Mouse (Mus musculus) frontal cortex, adult (tissue): ENCODE results near the gene B3gnt9.
A peak's percentile ranks its signal among the peaks of the same experiment; 100 is the strongest.
"Not testable (repeated sequence)": the region's sequence is repeated elsewhere in the genome, so short reads cannot be mapped to it uniquely, and the experiment has no call there.

Experiments used
- ATAC-seq: cut with Nextera tagmentation; 2 replicates; pipeline ENCODE4 v1.9.2; 2017; ENCODE audit warnings: mild to moderate bottlenecking, moderate library complexity, mixed read lengths; ENCODE audit not compliant: low TSS enrichment

B3gnt9 gene

DNA sequence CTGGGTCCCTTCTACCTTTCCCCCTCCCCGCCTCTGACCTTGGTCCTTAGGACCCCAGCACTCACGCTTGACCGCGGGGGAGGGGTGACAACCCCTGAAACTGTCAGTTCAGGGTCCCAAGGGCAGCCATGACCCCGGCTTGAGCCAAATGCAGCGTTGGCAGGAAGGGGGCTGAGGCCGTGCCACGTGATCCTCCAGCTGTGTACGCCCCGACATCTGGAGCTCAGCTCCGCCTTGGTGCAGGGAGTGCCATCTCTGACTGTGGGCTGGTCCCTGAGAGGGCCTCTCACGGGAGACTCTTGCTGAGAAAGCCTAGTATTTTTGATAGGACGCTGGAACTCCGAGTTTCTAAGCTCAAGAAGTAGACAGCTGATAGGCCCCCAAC is at the start of gene B3gnt9:
B3gnt9 (minus strand) TSS at position 188 of the 385 bp plus-strand sequence.
- ATAC-seq: peak; percentile 7; the same call in 1 of the 2 replicates

- ATAC-seq: no peak
Observed at GRCm38 (mm10) chr8:105303874-105304273, 48.9 kb upstream of the B3gnt9 start.

- ATAC-seq: peak; percentile 25
Observed at GRCm38 (mm10) chr8:105303396-105303795, 48.4 kb upstream of the B3gnt9 start.

GRCm38 (mm10) chr8:105299962-105300361 is 45.0 kb upstream of the B3gnt9 start:
- ATAC-seq: no peak

DNA sequence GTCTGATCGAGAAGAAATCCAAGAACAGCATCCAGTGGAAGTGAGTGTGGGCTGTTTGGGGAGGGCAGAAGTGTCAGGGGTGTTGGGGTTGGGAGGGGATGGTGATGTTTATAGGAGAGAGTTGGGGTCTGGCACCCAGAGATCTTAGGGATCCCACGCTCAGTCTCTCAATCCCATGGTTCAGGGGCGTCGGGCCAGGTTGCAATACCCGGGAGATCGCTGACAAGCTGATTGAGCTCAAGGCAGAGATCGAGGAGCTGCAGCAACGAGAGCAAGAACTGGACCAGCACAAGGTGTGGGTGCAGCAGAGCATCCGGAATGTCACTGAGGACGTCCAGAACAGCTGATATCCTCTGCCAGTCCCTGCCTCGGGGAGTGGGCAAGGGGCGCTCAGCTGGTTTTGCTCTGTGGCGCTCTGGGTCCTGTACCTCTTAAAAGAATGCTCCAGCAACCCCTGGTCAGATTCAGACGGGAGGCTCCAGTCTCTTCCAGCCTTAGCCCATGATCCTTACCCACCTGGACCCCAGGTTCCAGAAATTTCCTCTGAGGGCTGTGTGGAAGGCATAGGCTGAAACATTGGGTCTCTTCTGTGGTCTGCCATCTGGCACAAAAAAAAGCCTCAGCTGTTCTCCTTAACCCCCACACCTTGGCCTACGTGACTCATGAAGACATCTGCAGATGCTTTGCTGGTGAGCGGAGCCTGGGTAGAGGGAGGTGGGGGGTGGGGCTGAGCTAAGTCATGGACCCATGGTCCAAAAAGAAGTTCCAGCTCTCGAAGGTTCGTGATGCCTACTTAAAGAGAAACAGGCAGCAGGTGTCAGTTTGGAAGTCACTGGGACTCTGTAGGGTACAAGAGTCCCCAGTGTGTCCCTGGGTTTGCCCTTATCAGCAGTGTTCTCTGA is 43.6 kb upstream of the B3gnt9 start:
- ATAC-seq: no peak

GRCm38 (mm10) chr8:105297511-105298192 is 42.7 kb upstream of the B3gnt9 start, which contains the start of gene E2f4:
Gene E2f4 (plus strand): TSS chr8:105297663.
- ATAC-seq: peak; percentile 95

DNA sequence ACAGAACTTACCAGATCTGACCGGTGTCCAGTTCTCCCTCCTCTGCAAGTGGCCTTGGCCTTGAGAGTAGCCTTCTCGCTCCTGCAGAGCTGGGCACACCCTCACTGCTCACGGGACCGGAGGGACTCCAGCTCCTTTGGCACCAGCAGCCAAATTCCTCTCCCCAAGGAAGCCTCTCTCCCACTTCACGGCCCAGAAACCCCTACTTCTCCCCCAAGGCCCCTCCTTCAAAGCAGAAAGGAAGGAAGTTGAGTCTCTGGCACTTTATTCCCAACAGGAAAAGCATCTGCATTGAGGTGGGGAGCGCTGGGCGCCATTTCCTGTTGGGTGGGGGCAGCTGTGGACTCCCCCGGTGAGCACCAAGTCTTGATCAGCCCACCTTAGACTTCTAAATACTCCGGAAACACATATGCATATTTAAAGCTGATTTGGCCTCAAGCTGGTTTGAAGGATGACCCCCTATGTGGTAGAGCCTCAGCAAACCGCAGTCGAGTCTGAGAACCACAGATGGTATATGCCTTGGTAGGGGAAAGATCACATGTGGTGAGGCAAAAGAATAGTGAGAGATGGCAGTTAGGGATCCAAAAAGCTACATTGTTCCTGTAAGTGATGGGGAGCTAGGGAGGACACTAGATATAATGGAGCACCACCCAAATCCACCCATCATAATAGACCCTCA is 41.1 kb upstream of the B3gnt9 start, which contains the start of gene Exoc3l:
Exoc3l (minus strand) TSS at position 207 of the 679 bp plus-strand sequence.
- no peak for ATAC-seq

DNA sequence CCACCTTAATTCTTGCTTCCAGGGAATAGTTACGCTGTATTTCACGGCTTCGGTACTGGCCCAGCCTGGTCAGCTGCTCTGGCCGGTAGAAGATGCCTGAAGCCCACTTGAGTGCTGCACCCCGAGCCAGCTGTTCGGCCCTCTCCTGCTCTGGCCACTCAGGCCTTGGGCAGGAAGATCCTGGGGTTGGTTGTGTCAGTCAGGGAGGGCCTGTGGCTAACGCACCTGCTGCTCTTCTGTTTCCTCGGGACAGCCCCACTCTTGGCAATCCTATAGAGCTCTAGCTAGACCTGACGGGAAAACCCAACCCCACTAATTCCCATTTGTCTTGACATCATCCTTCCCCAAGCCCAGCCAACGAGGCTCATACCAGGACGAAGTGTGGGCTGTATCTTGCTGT is 40.3 kb upstream of the B3gnt9 start:
- no peak for ATAC-seq

- no peak for ATAC-seq
Observed at GRCm38 (mm10) chr8:105294776-105295175, 39.8 kb upstream of the B3gnt9 start.

GRCm38 (mm10) chr8:105293405-105293804 is 38.5 kb upstream of the B3gnt9 start:
- no peak for ATAC-seq

DNA sequence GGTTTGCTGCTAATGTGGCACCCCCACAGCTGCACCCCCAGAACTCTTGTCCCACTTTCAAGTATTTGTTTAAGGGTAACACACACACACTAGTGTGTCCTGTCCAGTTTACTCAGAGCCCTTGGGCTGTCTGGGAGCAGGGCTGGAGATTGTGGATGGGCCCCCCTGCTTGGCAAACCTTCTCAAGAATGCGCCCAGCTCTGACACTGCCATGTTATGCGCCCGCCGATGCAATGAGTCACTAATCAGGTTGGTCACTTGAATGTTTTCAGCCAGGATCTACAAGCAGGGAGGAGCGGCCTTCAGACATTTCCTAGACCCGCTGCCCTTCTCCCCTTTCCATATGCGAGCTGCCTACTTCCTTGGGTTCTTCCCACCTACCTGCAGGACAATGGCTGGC is 37.5 kb upstream of the B3gnt9 start:
- no peak for ATAC-seq

DNA sequence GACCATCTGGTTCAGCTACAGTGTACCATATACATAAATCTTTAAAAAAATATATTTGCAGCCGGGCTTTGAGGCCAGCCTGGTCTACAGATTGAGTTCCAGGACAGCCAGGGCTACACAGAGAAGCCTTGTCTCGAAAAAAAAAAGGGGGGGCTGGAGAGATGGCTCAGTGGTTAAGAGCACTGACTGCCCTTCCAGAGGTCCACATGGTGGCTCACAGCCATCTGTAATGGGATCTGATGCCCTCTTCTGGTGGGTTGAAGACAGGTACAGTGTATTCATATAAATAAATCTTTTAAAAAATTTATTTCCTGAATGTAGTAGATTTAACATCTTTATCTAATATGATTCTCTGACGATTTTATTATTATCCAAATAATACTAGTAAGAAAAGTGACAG is 36.8 kb upstream of the B3gnt9 start:
- ATAC-seq: not testable (repeated sequence)

DNA sequence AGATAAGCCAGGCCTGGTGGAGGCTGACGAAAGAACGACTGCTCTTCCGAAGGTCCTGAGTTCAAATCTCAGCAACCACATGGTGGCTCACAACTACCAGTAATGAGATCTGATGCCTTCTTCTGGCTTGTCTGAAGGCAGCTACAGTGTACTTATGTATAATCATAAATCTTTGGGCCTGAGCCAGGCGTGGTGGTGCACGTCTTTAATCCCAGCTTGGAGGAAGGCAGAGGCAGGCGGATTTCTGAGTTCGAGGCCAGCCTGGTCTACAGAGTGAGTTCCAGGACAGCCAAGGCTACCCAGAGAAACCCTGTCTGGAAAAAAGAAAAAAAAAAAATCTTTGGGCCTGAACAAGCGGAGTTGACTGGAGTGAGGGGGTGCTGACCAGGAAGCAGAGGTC is 36.4 kb upstream of the B3gnt9 start:
- ATAC-seq: not testable (repeated sequence)

DNA sequence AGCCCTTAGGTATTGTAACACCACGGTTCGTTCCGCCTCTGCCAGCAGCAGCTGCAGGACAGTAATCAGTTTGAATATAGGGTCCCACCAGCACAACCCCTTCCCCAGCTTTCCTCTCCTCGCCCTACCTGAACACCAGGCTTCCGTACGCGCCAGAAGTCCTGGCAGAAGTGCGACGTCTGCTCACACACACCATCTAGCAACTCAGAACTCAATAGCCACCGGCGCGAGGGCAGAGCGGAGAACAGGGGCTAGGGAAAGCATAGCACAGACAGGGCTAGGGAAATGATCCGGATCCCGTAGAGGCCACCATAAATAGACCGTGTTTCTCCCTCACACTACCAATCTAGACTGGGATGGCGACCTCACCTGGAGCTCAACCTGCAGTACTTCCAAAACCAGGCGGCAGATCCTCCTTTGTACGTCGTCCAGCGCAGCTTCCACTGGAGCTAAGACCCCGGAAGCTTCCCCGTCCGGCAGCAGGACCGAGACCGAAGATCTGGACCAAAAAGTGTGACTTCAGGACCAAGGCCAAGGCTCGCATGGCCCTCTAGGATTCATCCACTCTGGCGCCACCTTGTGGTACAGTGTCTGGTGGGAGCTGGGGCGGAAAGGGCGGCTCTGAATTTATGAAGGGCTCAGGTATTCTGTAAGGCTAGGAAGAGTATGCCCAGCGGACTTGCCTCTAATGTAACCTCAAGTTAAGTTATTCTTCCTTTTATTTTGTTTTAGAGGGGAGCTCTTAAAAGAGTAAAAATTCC is 35.8 kb upstream of the B3gnt9 start:
- ATAC-seq: no peak

GRCm38 (mm10) chr8:105289805-105290460 is 35.0 kb upstream of the B3gnt9 start, which contains the start of gene 4931428F04Rik:
Gene 4931428F04Rik (minus strand): TSS chr8:105289864.
- peak; percentile 16 for ATAC-seq

DNA sequence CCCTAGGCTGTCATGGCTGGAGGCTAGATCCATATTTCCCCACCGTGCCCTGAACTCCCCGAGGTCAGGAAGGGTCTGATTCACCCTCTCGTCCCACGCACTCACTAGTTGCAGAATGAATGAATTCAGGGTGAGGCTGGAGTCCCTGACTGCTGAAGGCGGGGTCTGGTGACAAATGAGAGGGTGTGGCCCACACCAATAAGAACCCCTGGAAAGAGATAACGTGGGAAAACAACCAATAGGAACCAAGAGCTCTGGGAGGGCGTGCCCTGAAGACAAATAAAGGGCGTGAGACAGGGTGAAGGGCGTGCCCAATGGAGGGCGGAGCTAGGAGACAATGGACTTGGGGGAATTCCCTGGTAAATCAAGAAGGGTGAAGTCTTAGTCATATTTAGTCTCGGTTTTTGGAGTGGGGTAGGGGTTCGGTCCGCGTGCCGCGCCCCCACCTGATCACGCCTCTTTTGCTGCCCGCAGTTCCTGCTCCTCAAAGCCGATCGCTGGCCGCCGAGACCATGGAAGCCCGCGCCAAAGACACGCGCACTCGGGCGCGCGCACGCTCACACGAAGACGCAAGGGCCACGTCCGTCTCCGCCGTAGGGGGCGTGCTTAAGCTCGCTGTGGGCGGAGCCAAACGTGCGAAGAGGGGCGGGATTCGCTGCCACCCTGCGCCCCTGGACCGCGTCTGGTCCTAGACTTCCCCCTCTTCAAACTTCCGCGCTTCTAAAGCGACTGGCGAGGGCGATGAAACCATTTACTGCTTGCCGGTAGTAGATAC is 34.2 kb upstream of the B3gnt9 start:
- peak; percentile 83 for ATAC-seq

- ATAC-seq: no peak
Observed at GRCm38 (mm10) chr8:105288231-105288630, 33.3 kb upstream of the B3gnt9 start.

- ATAC-seq: no peak
Observed at GRCm38 (mm10) chr8:105286907-105287306, 32.0 kb upstream of the B3gnt9 start.

DNA sequence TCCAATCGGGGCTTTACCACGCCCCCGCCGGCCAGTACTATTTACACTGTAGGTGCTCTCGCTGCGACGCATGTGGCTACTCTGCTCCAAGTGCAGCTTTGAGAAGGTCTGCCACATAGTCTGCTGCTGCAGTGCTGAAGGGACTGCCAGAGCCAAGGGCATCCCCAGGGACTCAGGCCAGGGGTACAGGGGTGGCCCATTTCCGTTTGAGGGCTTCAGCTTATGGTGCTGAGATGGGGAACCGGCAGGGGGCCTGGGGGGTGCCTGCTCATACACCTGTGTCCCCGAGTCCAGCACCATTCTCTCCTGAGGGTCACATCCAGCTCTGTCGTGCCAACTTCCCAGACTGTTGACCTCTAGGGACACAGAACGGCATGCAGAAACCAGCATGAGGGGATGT is 30.6 kb upstream of the B3gnt9 start:
- ATAC-seq: no peak

DNA sequence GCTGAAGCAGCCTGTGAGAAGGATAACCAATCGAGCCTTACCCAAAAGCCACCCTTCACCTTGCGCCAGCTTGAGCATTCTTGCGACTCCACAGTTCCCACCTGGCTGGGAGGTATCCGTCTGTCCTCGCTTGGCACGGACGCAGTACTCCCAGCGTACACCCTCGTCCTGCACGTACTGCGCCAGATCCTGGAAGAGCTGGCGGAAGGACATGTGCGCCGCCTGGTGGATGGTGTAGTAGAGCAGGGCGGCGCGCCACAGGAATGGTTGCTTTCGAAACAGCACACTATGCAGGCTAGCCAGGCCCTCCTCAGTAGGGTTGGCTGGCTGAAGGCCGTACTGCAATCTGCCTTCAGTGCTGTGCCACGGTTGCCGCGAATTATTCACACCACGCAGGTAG is 28.1 kb upstream of the B3gnt9 start:
- ATAC-seq: peak; percentile 25; the same call in 1 of the 2 replicates
